Comparison of ENCODE assay signal across 13 mouse cellular contexts in the genomic region with DNA sequence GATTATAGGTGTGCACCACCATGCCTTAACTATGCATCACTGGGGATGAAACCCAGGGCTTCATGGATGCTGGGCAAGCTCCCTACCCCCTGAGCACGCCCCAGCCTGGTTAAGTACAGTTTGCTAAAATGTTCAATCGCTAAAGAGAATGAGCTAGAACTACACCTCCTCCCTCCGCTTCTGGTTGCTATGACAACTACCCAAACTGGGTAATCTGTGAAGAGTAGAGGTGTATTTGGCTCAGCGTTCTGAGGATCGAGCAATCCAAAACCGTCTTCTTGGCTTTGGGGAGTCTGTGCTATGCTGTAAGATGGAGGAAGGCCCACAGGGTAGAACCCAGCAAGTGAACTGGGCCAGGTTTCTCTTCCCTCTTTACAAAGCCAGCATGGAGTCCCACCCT.
DNase-seq lines count a peak whose midpoint lies in the region; ATAC-seq lines count a peak whose summit lies in the region.
"Had no signal": no experiment of that assay in that cellular context is flagged by ENCODE, and none has a peak within 500 bp of the region (broad histone marks: within the 10 kb centered on the region; RNA-seq: fewer than 3 reads in every experiment).

No protein-coding gene starts in this region.

- DNase-seq in layer of hippocampus, adult 11-12 months (ENCODE audit: low spot score), result peak; percentile 33
- no peak for DNase-seq in layer of hippocampus, postnatal 10 days (ENCODE audit: low spot score in 2 of 2)
- peak; percentile 90 for DNase-seq in brain, adult 2 months (ENCODE audit: low read depth, low spot score)
- DNase-seq in layer of hippocampus, adult 9-11 months, result peak; percentile 65
- no peak for DNase-seq in urinary bladder, adult 2 months (ENCODE audit: low spot score)
- DNase-seq in gastrocnemius, postnatal 25 days, result no peak
- DNase-seq in urinary bladder, postnatal 10 days (ENCODE audit: low spot score), result no peak
- DNase-seq: cerebellum, adult 11-12 months; lung, embryonic 14.5 days had no signal

- ATAC-seq in megakaryocyte, adult 5-6 weeks (ENCODE audit: poor library complexity, severe bottlenecking), result peak; percentile 47; the same call in 1 of the 2 replicates
- ATAC-seq: forebrain, embryonic 13.5 days; midbrain, embryonic 16.5 days; Patski had no signal

Comparison
In these comparisons a context has a peak if more than half of its experiments do, and no peak if none do; other contexts are left out.
1. DNase-seq: peak in layer of hippocampus, adult 11-12 months (single experiment), brain, adult 2 months (single experiment) and layer of hippocampus, adult 9-11 months (single experiment); none in layer of hippocampus, postnatal 10 days (0 of 2), urinary bladder, adult 2 months (single experiment), gastrocnemius, postnatal 25 days (single experiment) and urinary bladder, postnatal 10 days (single experiment).